Mouse (Mus musculus) lung, adult 2 months (tissue): ENCODE measurements around the gene Tnr. TPM values are rescaled to one million over a fixed set of nuclear protein-coding genes. Genes with fewer than 3 reads are reported as not detected.
"Not testable (repeated sequence)": the region's sequence is repeated elsewhere in the genome, so short reads cannot be mapped to it uniquely, and the experiment has no call there.

ENCODE experiments used
- DNase-seq: peaks from one replicate; pipeline ENCODE4 v3.0.0; 2022
- H3K4me1 ChIP-seq: fragments of 200-500 bp; 2 replicates; pipeline ENCODE4 v1.6.1; 2011; ENCODE audit warnings: low read length; ENCODE audit not compliant: control insufficient read depth, insufficient read depth
- H3K4me3 ChIP-seq: fragments of 200-500 bp; replicated peaks from 2 replicates; pipeline ENCODE3; 2011; ENCODE audit warnings: low read depth, mild to moderate bottlenecking, control low read depth, low read length; ENCODE audit errors: extremely low read depth
- CTCF ChIP-seq: fragments of 200-500 bp; IDR thresholded peaks from 2 replicates; pipeline ENCODE4 v1.5.1; 2011; ENCODE audit warnings: mild to moderate bottlenecking, low read length, control low read depth; ENCODE audit not compliant: insufficient read depth
- POLR2A ChIP-seq: fragments of 200-500 bp; IDR thresholded peaks from 2 replicates; pipeline ENCODE4 v1.6.1; 2011; ENCODE audit warnings: low read depth, mild to moderate bottlenecking, control low read depth, low read length, borderline replicate concordance; ENCODE audit errors: extremely low read depth
- WGBS: fragments of 180-500 bp; shearing (Covaris S2); methylation state at CpG from one replicate; pipeline ENCODE4 v1.1.7; 2018; 5-methylcytosine and 5-hydroxymethylcytosine counted together
- polyA plus RNA-seq: library from polyadenylated mRNA; depleted of rRNA; stranded (reverse); fragments of >200 nt; gene quantifications from 2 replicates; pipeline ENCODE4 v1.2.3, GENCODE M21; 2012

Tnr gene
- polyA plus RNA-seq, 1 experiment = 0.12 TPM

GRCm38 (mm10) chr1:159924684-159925083 is 401.1 kb downstream of the Tnr start:
- WGBS = 89% methylated on average over 5 of the region's 5 CpGs
- no peak overlapping the region for H3K4me3 ChIP-seq
- H3K4me1 ChIP-seq = peaks cover 13% of the 10 kb centered on the region
- TF ChIP-seq CTCF (no peak), POLR2A (no peak)
- no peak for DNase-seq

GRCm38 (mm10) chr1:159928681-159929335 is 405.2 kb downstream of the Tnr start:
- peaks cover 12% of the 10 kb centered on the region for H3K4me1 ChIP-seq
- DNase-seq = no peak
- H3K4me3 ChIP-seq = no peak overlapping the region
- WGBS = 30% methylated on average over 9 of the region's 9 CpGs
- TF ChIP-seq CTCF = no peak
- no peak for TF ChIP-seq POLR2A

DNA sequence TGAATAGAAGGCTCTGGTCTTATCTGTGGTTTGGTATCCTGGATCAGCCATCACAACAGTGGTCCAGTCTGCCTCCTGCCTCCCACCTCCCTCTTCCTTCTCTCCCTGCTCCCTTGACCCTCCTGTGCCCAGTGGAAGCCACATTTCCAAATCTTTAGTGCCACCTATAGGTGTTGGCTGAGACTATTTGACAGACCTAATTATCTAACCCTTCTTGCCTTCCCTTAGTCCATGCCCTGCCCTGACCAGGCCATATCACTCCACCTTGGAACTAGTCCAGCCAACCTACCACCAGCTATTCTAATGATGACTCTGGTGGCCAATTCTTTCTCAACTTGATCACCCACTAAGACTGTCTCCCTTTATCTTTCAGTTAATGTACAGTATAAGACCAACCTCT is 408.5 kb downstream of the Tnr start:
- Histone ChIP-seq H3K4me3 (no peak overlapping the region), H3K4me1 (peaks cover 2% of the 10 kb centered on the region)
- DNase-seq = no peak
- TF ChIP-seq CTCF = no peak
- no peak for TF ChIP-seq POLR2A

DNA sequence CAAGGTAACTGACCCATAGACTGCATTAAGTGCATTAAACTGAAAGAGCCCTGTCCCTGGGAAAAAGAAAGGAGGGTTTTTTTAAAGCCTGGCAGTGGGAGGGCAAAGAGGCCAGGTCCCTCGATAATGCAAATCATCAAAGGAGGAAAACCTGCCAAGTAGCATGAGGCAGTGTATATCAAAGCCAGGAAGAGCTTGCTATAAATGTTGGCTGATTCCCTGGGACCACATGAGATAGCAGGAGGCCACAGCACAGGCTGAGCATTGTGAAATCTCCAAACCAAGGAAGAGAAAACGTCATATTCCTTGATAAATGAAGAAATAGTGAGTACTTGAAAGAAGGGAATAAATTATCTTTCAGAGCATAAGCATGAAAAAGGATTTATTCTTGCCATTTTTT is 409.0 kb downstream of the Tnr start:
- peaks cover 2% of the 10 kb centered on the region for H3K4me1 ChIP-seq
- 11% methylated on average over 2 of the region's 2 CpGs for WGBS
- H3K4me3 ChIP-seq = no peak overlapping the region
- DNase-seq = no peak
- no peak for TF ChIP-seq CTCF
- no peak for TF ChIP-seq POLR2A

DNA sequence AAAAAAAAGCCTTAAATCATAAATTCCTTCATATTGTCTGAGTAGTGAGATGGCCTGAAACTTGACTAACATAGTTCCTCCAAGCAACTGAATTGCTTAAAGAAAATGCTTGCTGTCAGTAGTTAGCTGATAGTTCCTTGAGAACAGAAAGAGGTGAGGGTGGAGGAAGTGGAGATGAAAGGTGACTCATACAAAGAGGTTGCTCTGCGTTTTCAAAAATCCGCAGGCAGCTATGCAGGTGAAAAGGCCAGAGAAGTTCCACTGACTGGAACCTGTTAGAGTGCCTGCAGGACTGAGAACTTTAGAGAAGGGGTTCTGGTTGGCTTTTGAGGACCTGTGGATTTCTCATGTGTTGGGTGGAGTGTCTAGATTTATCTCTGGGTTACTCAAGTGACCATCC is 414.9 kb downstream of the Tnr start:
- TF ChIP-seq CTCF (no peak), POLR2A (no peak)
- no peak for DNase-seq
- no peaks in the 10 kb centered on the region for H3K4me1 ChIP-seq
- no peak overlapping the region for H3K4me3 ChIP-seq
- 53% methylated on average over 2 of the region's 2 CpGs for WGBS

DNA sequence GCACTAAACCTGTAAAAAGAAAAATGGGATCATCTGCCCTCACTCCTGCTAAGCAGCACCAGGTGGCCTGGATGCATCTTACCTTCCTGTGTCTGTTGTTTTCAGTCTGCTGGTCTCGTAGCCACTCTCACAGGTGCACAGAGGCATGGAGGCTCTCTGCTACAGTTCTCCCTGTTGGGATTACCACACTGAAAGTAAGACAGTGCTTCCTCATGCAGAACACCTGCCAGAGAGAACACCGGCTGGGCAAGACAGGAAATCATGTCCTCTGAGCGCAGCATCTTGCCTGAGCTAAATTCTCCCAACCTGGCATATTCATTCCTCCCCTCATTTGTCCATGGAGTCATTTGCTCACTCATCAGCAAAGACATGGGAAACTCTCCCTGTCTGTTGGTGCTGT is 415.8 kb downstream of the Tnr start:
- WGBS = 89% methylated on average over 3 of the region's 3 CpGs
- Histone ChIP-seq H3K4me3 (no peak overlapping the region), H3K4me1 (no peaks in the 10 kb centered on the region)
- no peak for DNase-seq
- no peak for TF ChIP-seq CTCF
- TF ChIP-seq POLR2A = no peak

DNA sequence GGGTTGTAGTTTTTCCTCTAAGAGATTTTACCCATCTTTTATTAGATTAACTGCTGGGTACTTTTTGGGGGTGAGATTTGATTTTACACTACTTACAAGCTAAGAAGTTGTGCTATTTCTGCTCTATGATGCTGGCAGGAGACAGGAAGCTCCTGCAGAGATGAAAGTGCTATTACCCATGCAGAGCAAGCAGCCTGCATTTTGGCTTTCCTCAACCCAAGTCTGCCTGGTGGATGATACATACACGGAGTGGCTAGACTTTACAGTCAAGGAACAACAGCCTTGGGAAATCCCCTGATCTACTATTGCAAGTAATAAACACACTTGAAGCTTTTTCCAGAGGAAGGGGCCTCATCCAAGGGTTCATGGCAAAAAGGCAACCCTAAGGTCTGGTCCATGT is 430.0 kb downstream of the Tnr start:
- 39% methylated on average over 1 of the region's 1 CpGs for WGBS
- Histone ChIP-seq H3K4me1 (no peaks in the 10 kb centered on the region), H3K4me3 (no peak overlapping the region)
- DNase-seq = no peak
- no peak for TF ChIP-seq CTCF
- TF ChIP-seq POLR2A = no peak

- WGBS = 64% methylated on average over 4 of the region's 4 CpGs
- no peak for DNase-seq
- Histone ChIP-seq H3K4me1 (no peaks in the 10 kb centered on the region), H3K4me3 (no peak overlapping the region)
- no peak for TF ChIP-seq CTCF
- TF ChIP-seq POLR2A = no peak
These were observed 439.8 kb downstream of the Tnr start for GRCm38 (mm10) chr1:159963351-159963750.

DNA sequence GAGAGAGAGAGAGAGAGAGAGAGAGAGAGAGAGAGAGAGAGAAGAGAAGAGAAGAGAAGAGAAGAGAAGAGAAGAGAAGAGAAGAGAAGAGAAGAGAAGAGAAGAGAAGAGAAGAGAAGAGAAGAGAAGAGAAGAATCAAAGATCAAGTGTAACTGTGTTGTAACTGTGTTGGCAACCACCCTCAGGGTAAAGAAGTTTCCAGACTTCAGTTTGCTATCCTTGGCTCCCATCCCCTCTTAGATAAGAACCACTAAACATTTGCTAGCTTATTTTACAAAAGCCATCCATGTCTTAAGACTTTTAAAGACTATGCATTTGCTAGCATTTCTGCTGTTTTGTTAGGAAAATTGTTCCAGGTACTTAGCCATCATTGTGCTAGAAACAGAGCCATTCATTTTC is 442.7 kb downstream of the Tnr start:
- H3K4me3 ChIP-seq, DNase-seq, H3K4me1 ChIP-seq: not testable (repeated sequence)

DNA sequence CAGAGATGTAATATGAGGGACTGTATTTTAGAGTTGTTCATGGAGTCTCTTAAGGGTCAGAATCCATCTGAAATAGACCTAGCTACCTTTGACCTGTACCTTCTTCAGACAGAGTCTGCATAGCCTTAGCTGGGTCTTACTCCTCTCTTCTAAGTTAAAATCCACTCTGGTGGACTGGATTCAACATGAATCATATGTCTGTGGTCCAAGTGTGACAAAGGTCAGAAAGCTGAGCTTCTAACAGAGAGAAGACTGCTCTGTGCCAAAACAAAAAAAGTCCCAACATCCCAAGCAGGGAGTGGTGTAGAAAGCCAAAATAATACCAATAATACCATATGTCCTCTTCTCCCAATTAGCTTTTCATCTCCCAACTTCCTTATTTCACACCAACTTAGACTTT is 444.8 kb downstream of the Tnr start:
- no peak for DNase-seq
- no peak for TF ChIP-seq POLR2A
- no peak for TF ChIP-seq CTCF
- H3K4me3 ChIP-seq = no peak overlapping the region
- H3K4me1 ChIP-seq = no peaks in the 10 kb centered on the region

DNA sequence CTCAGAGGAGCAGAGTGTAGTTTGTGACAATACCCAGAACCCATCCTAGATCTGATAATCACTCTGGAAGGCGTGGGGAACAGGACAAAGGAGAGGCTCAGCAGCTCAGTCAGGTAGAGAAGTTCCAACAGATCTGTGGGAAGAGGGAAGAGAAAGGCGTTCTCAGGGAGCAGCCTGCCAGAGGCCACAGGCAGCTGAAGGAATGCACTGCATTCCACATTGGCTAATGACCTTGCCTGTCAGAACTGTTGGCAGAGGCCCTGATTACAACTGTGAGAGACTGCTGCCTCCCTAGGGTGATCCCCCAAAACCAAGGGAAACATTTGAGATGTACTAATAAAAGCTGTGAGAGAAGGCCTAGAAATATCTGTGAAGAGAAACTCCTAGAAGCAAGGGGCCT is 454.2 kb downstream of the Tnr start:
- 49% methylated on average over 2 of the region's 2 CpGs for WGBS
- Histone ChIP-seq H3K4me3 (no peak overlapping the region), H3K4me1 (no peaks in the 10 kb centered on the region)
- no peak for DNase-seq
- TF ChIP-seq POLR2A = no peak
- TF ChIP-seq CTCF = no peak
